In genomic region chr16:24225090-24225489, GRCm38 (mm10) we compare ENCODE assay signal across 24 mouse cellular contexts.
DNase-seq lines count a peak whose midpoint lies in the region; ATAC-seq lines count a peak whose summit lies in the region.
"Had no signal": no experiment of that assay in that cellular context is flagged by ENCODE, and none has a peak within 500 bp of the region (broad histone marks: within the 10 kb centered on the region; RNA-seq: fewer than 3 reads in every experiment).

No protein-coding gene starts in this region.

- H3K4me2 ChIP-seq in intestine, embryonic 16.5 days (ENCODE audit: low read depth, low read length), result no peak overlapping the region
- no peak overlapping the region for H3K4me2 ChIP-seq in intestine, embryonic 15.5 days (replicated peaks)
- no peak overlapping the region for H3K4me2 ChIP-seq in liver, embryonic 15.5 days
- no peak overlapping the region for H3K4me2 ChIP-seq in liver, embryonic 11.5 days
- H3K4me2 ChIP-seq: embryonic facial prominence, embryonic 13.5 days; embryonic facial prominence, embryonic 15.5 days; forebrain, embryonic 12.5 days had no signal

- no peaks in the 10 kb centered on the region for H3K9me3 ChIP-seq in intestine, embryonic 16.5 days (ENCODE audit: control insufficient read depth, low read length)
- H3K9me3 ChIP-seq in intestine, embryonic 15.5 days, result no peaks in the 10 kb centered on the region
- H3K9me3 ChIP-seq in liver, embryonic 15.5 days (replicated peaks), result no peaks in the 10 kb centered on the region
- no peaks in the 10 kb centered on the region for H3K9me3 ChIP-seq in liver, embryonic 11.5 days (ENCODE audit: control insufficient read depth, low read length)
- H3K9me3 ChIP-seq: embryonic facial prominence, embryonic 13.5 days; embryonic facial prominence, embryonic 15.5 days; forebrain, embryonic 10.5 days; forebrain, embryonic 12.5 days had no signal

- no peak overlapping the region for H3K9ac ChIP-seq in intestine, embryonic 16.5 days (ENCODE audit: low read depth, low read length)
- H3K9ac ChIP-seq in intestine, embryonic 15.5 days, result no peak overlapping the region
- no peak overlapping the region for H3K9ac ChIP-seq in liver, embryonic 15.5 days
- no peak overlapping the region for H3K9ac ChIP-seq in liver, embryonic 11.5 days (ENCODE audit: low read depth, low read length)
- H3K9ac ChIP-seq: embryonic facial prominence, embryonic 13.5 days; embryonic facial prominence, embryonic 15.5 days; forebrain, embryonic 12.5 days had no signal

- no peaks in the 10 kb centered on the region for H3K36me3 ChIP-seq in intestine, embryonic 16.5 days (ENCODE audit: control insufficient read depth, insufficient read depth, low read length)
- H3K36me3 ChIP-seq in intestine, embryonic 15.5 days, result no peaks in the 10 kb centered on the region
- H3K36me3 ChIP-seq in liver, embryonic 15.5 days (replicated peaks), result no peaks in the 10 kb centered on the region
- no peaks in the 10 kb centered on the region for H3K36me3 ChIP-seq in liver, embryonic 11.5 days (ENCODE audit: control insufficient read depth, insufficient read depth, low read length)
- H3K36me3 ChIP-seq: embryonic facial prominence, embryonic 13.5 days; embryonic facial prominence, embryonic 15.5 days; forebrain, embryonic 10.5 days; forebrain, embryonic 12.5 days had no signal

- H3K4me1 ChIP-seq in intestine, embryonic 16.5 days (ENCODE audit: control insufficient read depth, insufficient read depth, low read length), result peaks cover 7% of the 10 kb centered on the region
- H3K4me1 ChIP-seq in intestine, embryonic 15.5 days (replicated peaks), result no peaks in the 10 kb centered on the region
- peaks cover 11% of the 10 kb centered on the region; the same call in 1 of the 2 replicates for H3K4me1 ChIP-seq in liver, embryonic 15.5 days (replicated peaks)
- no peaks in the 10 kb centered on the region; the same call in 1 of the 2 replicates for H3K4me1 ChIP-seq in liver, embryonic 11.5 days (replicated peaks; ENCODE audit: control insufficient read depth, insufficient read depth, low read length)
- H3K4me1 ChIP-seq: embryonic facial prominence, embryonic 13.5 days; embryonic facial prominence, embryonic 15.5 days had no signal

- intact Hi-C loops in heart, postnatal 10 days (cut with DNase I), result no loop called here

- H3K4me3 ChIP-seq in intestine, embryonic 16.5 days (ENCODE audit: low read length), result no peak overlapping the region
- H3K4me3 ChIP-seq in intestine, embryonic 15.5 days (replicated peaks), result no peak overlapping the region
- H3K4me3 ChIP-seq in liver, embryonic 15.5 days (replicated peaks), result no peak overlapping the region
- H3K4me3 ChIP-seq in liver, embryonic 11.5 days (ENCODE audit: low read depth, low read length), result no peak overlapping the region
- H3K4me3 ChIP-seq: embryonic facial prominence, embryonic 13.5 days; embryonic facial prominence, embryonic 15.5 days; erythroblast, embryonic 14.5 days; forebrain, embryonic 10.5 days; forebrain, embryonic 12.5 days had no signal

- DNase-seq in kidney, adult 9 months, result peak; percentile 19
- DNase-seq in kidney, postnatal 4 days, result no peak
- DNase-seq in liver, embryonic 11.5 days (ENCODE audit: low spot score), result no peak
- DNase-seq in 416B (ENCODE audit: low read depth), result peak; percentile 39
- no peak for DNase-seq in heart, postnatal 10 days
- DNase-seq: adrenal gland, adult 2 months; adrenal gland, postnatal 10 days; adrenal gland, postnatal 25 days; cerebellum, adult 11 months; cerebellum, adult 18-20 months; cerebellum, adult 8-10 months; cerebellum, adult 9-11 months; cerebellum, postnatal 14 days; cerebellum, postnatal 36 days; embryo, embryonic 11 days had no signal

- 92% methylated on average over 1 of the region's 1 CpGs for WGBS in intestine, embryonic 16.5 days
- 96% methylated on average over 1 of the region's 1 CpGs for WGBS in intestine, embryonic 15.5 days
- 39% methylated on average over 1 of the region's 1 CpGs for WGBS in liver, embryonic 15.5 days (ENCODE audit: insufficient replicate concordance)
- WGBS in liver, embryonic 11.5 days, result 80% methylated on average over 1 of the region's 1 CpGs

- ATAC-seq in intestine, embryonic 16.5 days, result peak; percentile 49; the same call in 1 of the 2 replicates
- no peak for ATAC-seq in intestine, embryonic 15.5 days
- ATAC-seq in liver, embryonic 15.5 days (ENCODE audit: insufficient read depth), result no peak
- no peak for ATAC-seq in liver, embryonic 11.5 days (replicated peaks; ENCODE audit: low FRiP score)
- ATAC-seq: forebrain, embryonic 14.5 days had no signal

- H3K27ac ChIP-seq in intestine, embryonic 16.5 days (ENCODE audit: low read length), result no peak overlapping the region
- H3K27ac ChIP-seq in intestine, embryonic 15.5 days, result no peak overlapping the region
- H3K27ac ChIP-seq in liver, embryonic 15.5 days (replicated peaks), result peak overlapping the region; percentile 19; the same call in 1 of the 2 replicates
- H3K27ac ChIP-seq in liver, embryonic 11.5 days (ENCODE audit: low read depth, low read length), result no peak overlapping the region
- H3K27ac ChIP-seq: embryonic facial prominence, embryonic 13.5 days; embryonic facial prominence, embryonic 15.5 days; forebrain, embryonic 10.5 days; forebrain, embryonic 12.5 days had no signal

- H3K27me3 ChIP-seq in intestine, embryonic 16.5 days (replicated peaks; ENCODE audit: control insufficient read depth, insufficient read depth, low read length), result no peaks in the 10 kb centered on the region
- no peaks in the 10 kb centered on the region for H3K27me3 ChIP-seq in intestine, embryonic 15.5 days (replicated peaks)
- no peaks in the 10 kb centered on the region for H3K27me3 ChIP-seq in liver, embryonic 15.5 days
- H3K27me3 ChIP-seq in liver, embryonic 11.5 days (replicated peaks; ENCODE audit: control insufficient read depth, insufficient read depth, low read length), result no peaks in the 10 kb centered on the region
- H3K27me3 ChIP-seq: embryonic facial prominence, embryonic 13.5 days; embryonic facial prominence, embryonic 15.5 days; forebrain, embryonic 12.5 days had no signal

Comparison
In these comparisons a context has a peak if more than half of its experiments do, and no peak if none do; other contexts are left out.
1. DNase-seq: peak in kidney, adult 9 months (single experiment) and 416B (single experiment); none in kidney, postnatal 4 days (0 of 2), liver, embryonic 11.5 days (single experiment) and heart, postnatal 10 days (0 of 2).